Mouse (Mus musculus) stomach, postnatal 0 days (tissue): ENCODE results near the gene Rcsd1.

Source experiments
- CTCF ChIP-seq: IDR thresholded peaks from 2 replicates; pipeline ENCODE4 v1.5.1; 2016; ENCODE audit warnings: antibody characterized with exemption, low read depth, mild to moderate bottlenecking, moderate library complexity
- EP300 ChIP-seq: optimal IDR thresholded peaks from 2 replicates; pipeline ENCODE3; 2016; ENCODE audit warnings: antibody characterized with exemption

DNA sequence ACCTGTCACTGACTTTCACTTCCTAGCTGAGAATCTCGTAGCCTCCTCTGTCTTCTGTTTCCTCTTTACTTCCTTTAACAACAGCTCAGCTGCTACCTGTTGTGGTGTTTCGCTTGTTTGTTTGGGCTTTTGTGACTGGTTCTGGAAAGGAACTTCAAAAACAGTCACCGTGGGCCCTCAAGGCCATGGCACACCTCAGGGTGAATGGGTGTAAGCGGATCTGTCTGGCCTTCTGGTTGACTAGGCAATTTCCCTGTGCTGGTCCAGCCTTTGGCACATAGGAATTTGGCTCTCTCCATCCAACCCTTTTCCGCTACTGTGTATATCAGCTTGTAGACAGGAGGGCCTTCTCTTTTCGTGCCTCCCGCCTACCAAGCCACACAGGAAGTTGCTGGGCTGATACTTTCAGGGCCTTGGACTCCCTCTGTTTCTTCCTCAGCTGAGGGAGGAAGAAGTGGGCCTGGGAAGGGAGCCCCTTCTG lies 3.6 kb downstream of the Rcsd1 start:
- TF ChIP-seq CTCF (no peak), EP300 (no peak)
